Mouse (Mus musculus): ENCODE data around the gene Tcf15.
A peak's percentile ranks its signal among the peaks of the same experiment; 100 is the strongest.

Tcf15 gene

GRCm38 (mm10) chr2:152169377-152169776 lies 26.0 kb downstream of the Tcf15 start:
- no peak for DNase-seq (ENCODE audit: low spot score)

DNA sequence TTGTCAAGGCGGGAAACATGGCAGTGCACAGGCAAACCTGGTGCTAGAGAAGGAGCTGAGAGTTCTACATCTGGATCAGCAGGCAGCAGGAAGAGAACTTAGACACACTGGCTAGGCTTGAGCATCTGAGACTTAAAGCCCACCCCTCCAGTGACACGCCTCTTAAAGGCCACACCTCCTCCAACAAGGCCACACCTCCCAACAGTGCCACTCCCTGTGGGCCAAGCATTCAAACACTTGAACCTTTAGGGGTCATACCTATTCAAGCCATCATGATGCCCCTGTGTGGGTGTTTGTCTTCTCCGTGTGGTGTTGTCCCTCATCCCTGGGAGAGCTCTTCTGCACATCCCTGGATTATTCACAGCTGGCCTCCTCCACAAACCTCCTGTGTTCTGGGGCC lies 31.5 kb downstream of the Tcf15 start:
- DNase-seq (ENCODE audit: low spot score) = no peak

DNA sequence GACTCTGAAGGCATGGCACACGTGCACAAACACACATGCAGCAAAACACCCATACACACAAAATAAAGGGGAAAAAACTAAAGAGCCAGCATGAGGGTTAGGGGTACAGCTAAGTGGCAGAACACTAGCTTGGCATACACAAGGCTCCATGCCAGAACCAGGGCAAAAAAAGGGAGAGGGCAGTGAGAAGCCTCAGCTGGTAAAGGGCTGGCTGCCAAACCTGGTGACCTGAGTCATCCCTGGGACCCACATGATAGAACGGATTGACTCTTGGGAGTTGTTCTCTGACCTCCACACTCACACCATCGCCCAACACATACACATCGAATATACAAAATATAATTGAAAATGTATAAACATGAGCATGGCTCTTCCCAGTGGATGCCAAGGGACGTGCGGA lies 33.3 kb downstream of the Tcf15 start:
- no peak for DNase-seq (ENCODE audit: low spot score)

DNA sequence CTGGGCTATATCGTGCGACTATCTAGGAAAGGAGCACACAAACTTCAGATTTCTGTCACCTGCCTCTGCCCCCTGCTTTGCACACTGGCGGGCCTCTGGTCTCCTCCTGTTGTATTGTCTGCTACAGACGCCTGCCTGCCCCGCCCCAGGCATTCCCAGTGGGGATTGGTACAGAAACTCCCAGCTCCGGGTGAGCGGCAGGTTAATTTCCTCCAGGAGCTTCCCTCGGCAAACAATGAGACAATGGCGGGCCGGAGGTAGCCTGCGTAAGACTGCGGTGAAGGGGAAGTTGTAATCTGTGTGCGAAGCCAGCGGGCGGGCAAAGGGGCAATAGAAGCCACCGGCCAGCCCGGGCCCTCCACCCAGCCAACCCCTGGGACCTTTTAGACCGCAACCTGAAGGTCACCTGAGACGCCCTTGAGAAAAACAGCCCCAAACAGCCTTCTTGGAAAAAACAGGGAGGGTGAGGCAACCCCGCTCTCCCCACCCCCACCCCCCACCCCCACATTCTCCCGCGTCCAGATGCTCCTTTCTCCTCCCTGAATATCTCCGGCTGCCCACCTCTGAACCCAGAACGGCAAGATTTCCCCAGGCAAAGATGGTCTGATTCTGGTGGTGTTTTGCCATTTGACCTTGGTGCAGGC lies 33.9 kb downstream of the Tcf15 start:
- DNase-seq (ENCODE audit: low spot score) = no peak

GRCm38 (mm10) chr2:152177806-152178170 lies 34.4 kb downstream of the Tcf15 start:
- no peak for DNase-seq (ENCODE audit: low spot score)

GRCm38 (mm10) chr2:152178345-152178744 lies 35.0 kb downstream of the Tcf15 start:
- no peak for DNase-seq (ENCODE audit: low spot score)

DNA sequence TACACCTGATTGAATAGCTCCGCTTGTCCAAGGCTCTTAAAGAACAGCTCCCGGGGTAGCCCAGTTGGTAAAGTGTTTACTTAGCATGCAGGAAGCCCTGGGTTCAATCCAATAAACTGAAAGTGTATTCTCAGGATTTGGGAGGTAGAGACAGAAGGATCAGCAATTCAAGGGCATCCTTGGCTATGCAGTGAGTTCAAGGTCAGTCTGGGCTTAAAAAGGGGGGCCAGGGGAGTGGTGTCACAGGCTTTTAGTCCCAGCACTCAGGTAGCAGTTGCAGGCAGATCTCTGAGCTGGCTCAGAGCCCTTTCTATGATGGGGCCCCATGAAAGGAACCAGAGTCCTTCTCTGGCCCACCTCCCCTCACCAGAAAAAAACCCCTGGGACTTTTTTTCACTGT lies 35.9 kb downstream of the Tcf15 start:
- DNase-seq (ENCODE audit: low spot score) = no peak

GRCm38 (mm10) chr2:152180323-152180722 lies 37.0 kb downstream of the Tcf15 start:
- peak; percentile 39 for DNase-seq (ENCODE audit: low spot score)

GRCm38 (mm10) chr2:152187132-152187531 lies 43.8 kb downstream of the Tcf15 start:
- DNase-seq (ENCODE audit: low spot score) = no peak

DNA sequence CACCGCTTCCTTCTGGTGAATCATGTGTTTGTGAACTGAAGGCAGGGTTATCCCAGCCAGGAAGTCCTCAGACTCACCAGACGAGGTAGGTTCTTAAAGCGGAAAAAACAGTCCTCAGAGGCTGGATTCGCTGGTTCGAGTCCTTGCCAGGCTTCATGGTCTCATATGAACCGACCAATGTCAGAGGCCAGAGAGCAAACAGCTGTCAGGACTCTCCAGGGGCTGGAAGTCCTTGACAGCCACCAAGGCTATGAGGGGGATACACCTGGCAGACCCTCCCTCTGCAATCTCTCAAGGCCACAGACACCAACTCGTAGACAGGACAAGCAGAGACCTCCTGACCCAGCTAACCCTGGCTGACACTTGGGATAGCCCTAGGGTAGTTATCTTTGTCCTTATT lies 45.9 kb downstream of the Tcf15 start:
- DNase-seq (ENCODE audit: low spot score) = no peak

DNA sequence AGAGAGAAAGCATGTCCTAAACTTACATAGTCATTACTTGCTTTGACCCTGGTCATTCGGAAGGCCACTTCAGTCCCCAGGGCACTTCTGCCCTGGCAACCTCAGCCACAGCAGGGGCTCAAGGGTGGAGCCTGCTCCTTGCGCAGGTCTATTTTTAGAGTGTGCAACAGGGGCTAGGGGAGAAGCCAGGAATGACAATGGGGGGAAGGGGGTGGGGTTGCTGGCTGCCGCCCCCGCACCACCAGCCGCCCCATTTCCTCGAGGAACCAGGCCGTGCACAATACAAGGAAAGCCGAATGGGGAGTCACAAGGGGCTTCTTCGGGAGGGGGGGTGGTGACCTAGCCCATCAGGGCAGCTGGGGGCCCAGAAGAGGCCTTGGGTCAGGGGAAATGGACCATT lies 46.3 kb downstream of the Tcf15 start:
- no peak for DNase-seq (ENCODE audit: low spot score)

DNA sequence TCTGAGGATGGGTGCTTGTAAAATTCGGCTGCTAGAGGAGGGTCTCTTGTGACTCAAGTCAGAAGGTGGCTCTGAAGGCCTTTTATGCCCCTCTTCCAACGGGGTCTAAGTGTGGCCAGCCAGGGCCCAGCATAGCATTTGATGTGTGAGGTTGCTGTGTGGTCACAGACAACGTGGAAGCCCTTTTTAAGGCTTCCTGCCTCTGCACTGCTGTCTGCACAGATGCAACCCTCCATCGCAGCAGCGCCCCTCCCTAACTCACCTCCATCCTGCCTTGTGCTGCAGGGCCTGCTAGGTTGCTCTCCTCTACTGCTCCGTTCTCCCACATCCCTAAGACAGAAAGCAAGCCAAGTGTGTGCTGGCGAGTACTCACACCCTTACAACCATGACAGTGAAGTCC lies 46.8 kb downstream of the Tcf15 start:
- no peak for DNase-seq (ENCODE audit: low spot score)

DNA sequence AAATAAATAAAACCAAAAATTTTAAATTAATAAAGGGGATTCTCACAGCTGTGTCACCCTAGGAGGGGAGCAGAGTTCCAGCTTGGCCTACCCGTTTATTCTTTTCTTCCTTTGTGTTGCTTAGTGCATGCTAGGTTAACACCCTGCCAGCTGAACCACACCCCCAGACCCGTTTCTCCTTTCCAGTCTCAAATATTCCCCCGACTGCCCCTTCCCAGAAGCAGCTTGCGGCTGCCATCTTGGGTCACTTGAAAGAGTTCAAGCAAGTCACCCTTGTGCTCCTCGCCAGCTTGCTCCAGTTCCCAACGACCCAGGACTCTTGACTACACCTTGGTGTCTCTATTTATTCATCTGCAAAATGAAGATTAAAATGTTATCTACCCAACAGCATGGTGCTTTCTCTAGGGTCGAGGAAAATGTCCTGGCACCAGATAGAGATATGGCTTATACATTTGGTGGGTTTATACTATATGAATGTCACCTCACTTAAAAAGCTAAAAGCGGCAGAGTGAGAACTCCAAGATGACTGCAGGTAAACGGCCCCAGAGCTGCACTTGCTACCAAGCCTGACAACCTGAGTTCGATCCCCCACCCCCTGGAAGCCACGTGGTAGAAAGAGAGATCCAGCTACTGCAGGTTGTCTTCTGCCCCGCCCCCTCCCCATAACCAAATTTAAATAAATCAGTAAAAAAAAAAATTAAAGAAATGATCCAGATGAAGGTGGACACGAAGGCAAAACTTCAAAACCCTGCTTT lies 49.4 kb downstream of the Tcf15 start:
- no peak for DNase-seq (ENCODE audit: low spot score)

GRCm38 (mm10) chr2:152193346-152193710 lies 50.0 kb downstream of the Tcf15 start:
- no peak for DNase-seq (ENCODE audit: low spot score)

GRCm38 (mm10) chr2:152194586-152194985 lies 51.2 kb downstream of the Tcf15 start:
- no peak for DNase-seq (ENCODE audit: low spot score)

- no peak for DNase-seq (ENCODE audit: low spot score)
These were observed 53.5 kb downstream of the Tcf15 start for GRCm38 (mm10) chr2:152196896-152197295.

DNA sequence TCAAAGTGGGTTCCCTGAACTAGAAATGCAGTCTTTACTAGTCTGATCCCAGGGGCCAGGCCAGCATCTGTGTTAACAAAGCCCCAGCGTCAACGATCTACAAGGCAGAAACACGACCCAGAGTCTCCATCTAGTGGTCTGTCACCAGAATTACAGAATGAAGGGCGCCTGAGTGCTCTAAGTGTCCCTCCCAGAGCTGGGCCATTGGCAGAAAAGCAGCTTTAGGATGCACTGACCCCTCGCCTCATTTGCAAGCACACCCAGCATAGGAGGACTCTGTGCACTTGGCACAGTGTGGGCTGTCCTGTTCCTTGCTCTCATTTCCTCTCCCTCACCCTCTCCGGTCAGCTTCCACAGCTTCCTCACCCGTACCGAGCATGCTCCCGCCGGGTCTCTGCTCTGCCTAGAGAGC lies 53.9 kb downstream of the Tcf15 start:
- peak; percentile 58 for DNase-seq (ENCODE audit: low spot score)
